Mouse (Mus musculus): Measurements from ENCODE around the gene Kdm2a.

DNA sequence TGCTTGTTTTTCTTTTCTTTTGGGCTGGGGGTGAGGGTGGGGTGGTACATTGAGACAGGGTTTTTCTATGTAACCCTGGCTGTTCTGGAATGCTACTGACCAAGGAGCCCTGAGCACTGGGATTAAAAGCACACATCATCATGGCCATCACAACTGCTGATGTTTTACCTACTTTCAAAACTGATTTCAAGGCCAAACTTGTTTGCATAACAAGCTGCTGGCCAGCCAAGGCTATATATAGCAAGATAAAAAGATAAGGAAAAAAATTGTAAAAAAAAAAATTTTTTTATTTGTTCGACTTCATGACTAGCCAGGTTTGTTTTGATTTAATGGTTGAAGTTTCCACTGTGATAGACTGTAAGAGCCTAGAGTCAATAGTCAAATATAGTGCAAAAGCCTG lies 27.8 kb downstream of the Kdm2a start:
- TF ChIP-seq CTCF (IDR thresholded peaks at IDR 0.05) (no peak), EP300 (IDR thresholded peaks at IDR 0.05) (no peak)

Data from lung, postnatal 0 days (tissue).